Mouse (Mus musculus): ENCODE measurements around the gene Arhgef17.

- no peak for TF ChIP-seq POLR2A (IDR thresholded peaks at IDR 0.05; ENCODE audit: low read depth, low read length)
- no peak for TF ChIP-seq CTCF (IDR thresholded peaks at IDR 0.05; ENCODE audit: extremely low read depth, insufficient read length, insufficient replicate concordance, low read depth, low read length)
These were observed 32.3 kb upstream of the Arhgef17 start for GRCm38 (mm10) chr7:100964242-100964641.

Data from small intestine, adult 2 months (tissue).